Mouse (Mus musculus) intestine, embryonic 14.5 days (tissue): ENCODE data around the gene Slc22a23. TPM values are rescaled to one million over a fixed set of nuclear protein-coding genes. Genes with fewer than 3 reads are reported as not detected.

Experiments
- ATAC-seq: fragments of 200-750 bp; cut with Nextera tagmentation; replicated peaks from 2 replicates; pipeline ENCODE4 v1.8.0; 2017; ENCODE audit warnings: low read depth, moderate number of reproducible peaks, moderate TSS enrichment, moderate library complexity; ENCODE audit not compliant: low FRiP score, low TSS enrichment
- DNase-seq: peaks from one replicate; pipeline ENCODE4 v3.0.0-alpha.2; 2018; ENCODE audit warnings: low spot score
- H3K27ac ChIP-seq: fragments of 300-500 bp; sonication (generic); 2 replicates; pipeline ENCODE4 v1.5.1; 2014; ENCODE audit warnings: low read depth, mild to moderate bottlenecking, control low read depth
- H3K27me3 ChIP-seq: fragments of 300-500 bp; sonication (generic); replicated peaks from 2 replicates; pipeline ENCODE4 v1.6.1; 2014; ENCODE audit warnings: low read length, control low read depth; ENCODE audit not compliant: control insufficient read depth, insufficient read depth
- H3K36me3 ChIP-seq: fragments of 300-500 bp; sonication (generic); 2 replicates; pipeline ENCODE4 v1.6.1; 2014; ENCODE audit warnings: low read length, control low read depth; ENCODE audit not compliant: control insufficient read depth, insufficient read depth
- H3K4me1 ChIP-seq: fragments of 300-500 bp; sonication (generic); replicated peaks from 2 replicates; pipeline ENCODE4 v1.6.1; 2014; ENCODE audit warnings: low read length, control low read depth, mixed read lengths; ENCODE audit not compliant: control insufficient read depth, insufficient read depth
- H3K4me2 ChIP-seq: fragments of 300-500 bp; sonication (generic); 2 replicates; pipeline ENCODE4 v1.6.1; 2014; ENCODE audit warnings: low read length
- H3K4me3 ChIP-seq: fragments of 300-500 bp; sonication (generic); 2 replicates; pipeline ENCODE4 v1.5.1; 2014; ENCODE audit warnings: low read depth, low read length, control low read depth, mixed read lengths
- H3K9ac ChIP-seq: fragments of 300-500 bp; sonication (generic); 2 replicates; pipeline ENCODE4 v1.6.1; 2014; ENCODE audit warnings: mild to moderate bottlenecking, low read length
- H3K9me3 ChIP-seq: fragments of 300-500 bp; sonication (generic); 2 replicates; pipeline ENCODE4 v1.6.1; 2016; ENCODE audit warnings: low read length, control low read depth; ENCODE audit not compliant: control insufficient read depth
- WGBS: fragments of 180-500 bp; shearing (Covaris S2); extraction: QIAGEN DNeasy Blood & Tissue Kit; methylation state at CpG from one replicate; pipeline ENCODE4 v1.1.7; 2014; 5-methylcytosine and 5-hydroxymethylcytosine counted together
- polyA plus RNA-seq: library from polyadenylated mRNA; unstranded; fragments of >200 nt; fragmentation: Nextera tagmentation; extraction: Ambion mirVana; gene quantifications from 2 replicates; pipeline ENCODE4 v1.2.1, GENCODE M21; 2014

Slc22a23 gene
- polyA plus RNA-seq, 1 experiment from 2014 or later, result 4.0 TPM

GRCm38 (mm10) chr13:34246821-34247220, 98.2 kb downstream of the Slc22a23 start:
- Histone ChIP-seq H3K36me3 (no peaks in the 10 kb centered on the region), H3K9me3 (no peaks in the 10 kb centered on the region), H3K27me3 (no peaks in the 10 kb centered on the region), H3K4me3 (no peak overlapping the region), H3K4me2 (no peak overlapping the region), H3K27ac (no peak overlapping the region), H3K4me1 (peaks cover 14% of the 10 kb centered on the region), H3K9ac (no peak overlapping the region)
- ATAC-seq (0 out of 2 replicates have a peak, but pooled peaks have one; percentile 37), DNase-seq (no peak)
- 35% methylated on average over 3 of the region's 3 CpGs for WGBS

GRCm38 (mm10) chr13:34245216-34245615, 99.8 kb downstream of the Slc22a23 start:
- Histone ChIP-seq H3K4me2 (no peak overlapping the region), H3K4me1 (peaks cover 14% of the 10 kb centered on the region)
- 68% methylated on average over 6 of the region's 6 CpGs for WGBS

GRCm38 (mm10) chr13:34244186-34244585, 100.8 kb downstream of the Slc22a23 start:
- H3K4me2 ChIP-seq, result no peak overlapping the region
- no peaks in the 10 kb centered on the region for H3K36me3 ChIP-seq
- no peak overlapping the region for H3K4me3 ChIP-seq
- H3K27ac ChIP-seq, result no peak overlapping the region
- peaks cover 15% of the 10 kb centered on the region for H3K4me1 ChIP-seq
- 60% methylated on average over 1 of the region's 1 CpGs for WGBS
- H3K9me3 ChIP-seq, result no peaks in the 10 kb centered on the region
- no peak for DNase-seq
- no peak for ATAC-seq
- no peak overlapping the region for H3K9ac ChIP-seq
- no peaks in the 10 kb centered on the region for H3K27me3 ChIP-seq

More at GRCm38 (mm10) chr13:34245216-34245615, 99.8 kb downstream of the Slc22a23 start:
- no peak for DNase-seq
- Histone ChIP-seq H3K36me3 (no peaks in the 10 kb centered on the region), H3K9me3 (no peaks in the 10 kb centered on the region), H3K4me3 (no peak overlapping the region), H3K9ac (no peak overlapping the region), H3K27me3 (no peaks in the 10 kb centered on the region), H3K27ac (no peak overlapping the region)
- no peak for ATAC-seq

GRCm38 (mm10) chr13:34242211-34242610, 102.8 kb downstream of the Slc22a23 start:
- no peak for DNase-seq
- Histone ChIP-seq H3K27me3 (no peaks in the 10 kb centered on the region), H3K36me3 (no peaks in the 10 kb centered on the region), H3K4me2 (no peak overlapping the region), H3K4me3 (no peak overlapping the region), H3K27ac (no peak overlapping the region), H3K9ac (no peak overlapping the region), H3K9me3 (no peaks in the 10 kb centered on the region), H3K4me1 (peaks cover 5% of the 10 kb centered on the region; the same call in 1 of the 2 replicates)
- WGBS, result 38% methylated on average over 3 of the region's 3 CpGs
- ATAC-seq, result no peak

GRCm38 (mm10) chr13:34240087-34240428, 104.9 kb downstream of the Slc22a23 start:
- no peak overlapping the region for H3K9ac ChIP-seq
- no peaks in the 10 kb centered on the region for H3K27me3 ChIP-seq
- H3K9me3 ChIP-seq, result no peaks in the 10 kb centered on the region
- H3K27ac ChIP-seq, result no peak overlapping the region
- H3K4me1 ChIP-seq, result peaks cover 5% of the 10 kb centered on the region; the same call in 1 of the 2 replicates
- DNase-seq (no peak), ATAC-seq (no peak)
- no peaks in the 10 kb centered on the region for H3K36me3 ChIP-seq
- H3K4me2 ChIP-seq, result no peak overlapping the region
- WGBS, result 78% methylated on average over 3 of the region's 3 CpGs
- no peak overlapping the region for H3K4me3 ChIP-seq

GRCm38 (mm10) chr13:34239371-34240086, 105.5 kb downstream of the Slc22a23 start:
- Histone ChIP-seq H3K36me3 (no peaks in the 10 kb centered on the region), H3K9me3 (no peaks in the 10 kb centered on the region), H3K27ac (no peak overlapping the region), H3K4me3 (no peak overlapping the region), H3K9ac (no peak overlapping the region), H3K4me1 (peaks cover 5% of the 10 kb centered on the region; the same call in 1 of the 2 replicates), H3K4me2 (no peak overlapping the region), H3K27me3 (no peaks in the 10 kb centered on the region)
- DNase-seq, result no peak
- 39% methylated on average over 11 of the region's 11 CpGs for WGBS
- 0 out of 2 replicates have a peak, but pooled peaks have one; percentile 54 for ATAC-seq

GRCm38 (mm10) chr13:34238646-34239290, 106.2 kb downstream of the Slc22a23 start:
- Histone ChIP-seq H3K36me3 (no peaks in the 10 kb centered on the region), H3K4me3 (no peak overlapping the region), H3K4me1 (peaks cover 5% of the 10 kb centered on the region; the same call in 1 of the 2 replicates), H3K4me2 (no peak overlapping the region), H3K27me3 (no peaks in the 10 kb centered on the region), H3K9me3 (no peaks in the 10 kb centered on the region), H3K9ac (no peak overlapping the region), H3K27ac (no peak overlapping the region)
- 25% methylated on average over 14 of the region's 14 CpGs for WGBS
- DNase-seq (no peak), ATAC-seq (no peak)

GRCm38 (mm10) chr13:34235056-34235455, 109.9 kb downstream of the Slc22a23 start:
- DNase-seq, result no peak
- Histone ChIP-seq H3K4me2 (no peak overlapping the region), H3K9me3 (no peaks in the 10 kb centered on the region), H3K27me3 (no peaks in the 10 kb centered on the region), H3K4me1 (peaks cover 3% of the 10 kb centered on the region; the same call in 1 of the 2 replicates), H3K36me3 (no peaks in the 10 kb centered on the region), H3K9ac (no peak overlapping the region), H3K27ac (no peak overlapping the region), H3K4me3 (no peak overlapping the region)
- ATAC-seq, result no peak
- WGBS, result 94% methylated on average over 6 of the region's 6 CpGs
